Mouse (Mus musculus): ENCODE measurements at regions not wholly inside any gene's neighbourhood (a gene's known extent, or its start where the extent isn't known, plus 50 kb on each side); places are given as distances from the start of the nearest gene placed in this dataset.

GRCm38 (mm10) chr5:4498425-4498824 is 259.4 kb downstream of the Fzd1 start:
- peak; percentile 11 for DNase-seq

DNA sequence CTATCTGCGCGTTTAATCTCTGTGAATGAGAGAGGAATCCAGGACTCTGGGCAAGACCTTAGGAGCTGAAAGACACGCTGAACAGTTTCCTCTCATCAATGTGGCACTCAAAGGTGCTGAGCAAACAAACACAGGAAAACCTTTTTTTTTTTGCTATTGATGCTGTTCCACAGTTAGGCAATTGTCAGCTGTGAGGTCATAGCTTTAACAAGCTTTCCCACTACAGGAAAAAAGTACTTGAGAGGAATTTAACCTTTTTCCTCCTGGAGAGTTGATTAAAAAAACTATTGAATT is 261.0 kb downstream of the Fzd1 start:
- DNase-seq, result no peak

DNA sequence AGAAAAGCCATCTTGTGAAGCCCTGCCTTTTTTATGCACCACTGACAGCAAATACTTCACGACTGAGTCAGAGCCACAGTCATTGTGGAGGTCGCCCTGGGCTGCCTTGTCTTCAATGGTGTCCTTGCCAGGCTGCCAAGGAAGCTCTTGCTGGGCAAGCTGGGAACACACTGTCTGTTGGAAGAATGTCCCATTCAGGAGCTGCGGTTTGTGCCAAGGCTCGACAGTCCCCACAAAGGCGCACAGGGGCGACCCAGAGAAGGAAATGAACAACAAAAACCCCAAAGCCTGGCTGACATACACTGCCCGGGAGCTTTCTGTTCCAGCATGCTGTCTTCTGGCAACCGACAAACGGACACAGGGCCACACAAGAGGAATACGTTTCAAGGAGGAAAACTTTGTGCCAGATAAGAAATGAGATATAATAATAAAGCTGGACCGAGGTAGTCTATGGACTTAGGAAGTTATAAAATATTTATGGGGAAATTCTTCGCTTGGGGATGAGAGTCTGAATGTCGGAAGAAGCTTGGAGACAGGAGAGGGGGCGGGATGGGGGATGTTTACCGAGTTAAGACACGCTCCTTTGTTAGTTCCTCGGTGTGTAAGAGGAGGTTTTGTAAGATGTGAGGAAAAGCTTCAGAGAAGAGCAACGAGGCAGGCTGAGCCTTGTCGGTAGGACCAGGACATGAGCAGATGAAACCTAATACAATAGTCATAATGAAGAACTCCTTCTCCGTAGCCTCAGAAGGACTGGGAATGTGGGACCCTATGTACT is 261.5 kb downstream of the Fzd1 start:
- peak; percentile 81 for DNase-seq

DNA sequence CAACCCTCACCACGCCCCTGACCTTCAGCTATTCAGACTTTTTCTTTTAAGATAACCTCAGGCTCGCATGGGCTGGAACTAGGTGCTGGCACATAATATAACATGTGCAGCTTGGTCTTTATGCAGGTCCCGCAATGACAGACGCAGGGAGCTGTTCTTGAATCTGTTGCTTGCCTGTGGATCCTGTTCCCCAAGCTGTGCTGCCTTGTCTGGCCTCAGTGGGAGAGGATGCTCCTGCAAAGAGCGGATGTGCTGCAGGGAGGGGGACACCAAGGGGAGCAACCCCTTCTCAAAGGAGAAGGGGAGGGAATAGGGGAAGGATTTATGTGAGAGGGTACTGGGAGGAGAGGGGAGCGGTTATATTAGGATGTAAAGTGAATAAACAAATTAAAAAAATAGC is 262.4 kb downstream of the Fzd1 start:
- no peak for DNase-seq

DNA sequence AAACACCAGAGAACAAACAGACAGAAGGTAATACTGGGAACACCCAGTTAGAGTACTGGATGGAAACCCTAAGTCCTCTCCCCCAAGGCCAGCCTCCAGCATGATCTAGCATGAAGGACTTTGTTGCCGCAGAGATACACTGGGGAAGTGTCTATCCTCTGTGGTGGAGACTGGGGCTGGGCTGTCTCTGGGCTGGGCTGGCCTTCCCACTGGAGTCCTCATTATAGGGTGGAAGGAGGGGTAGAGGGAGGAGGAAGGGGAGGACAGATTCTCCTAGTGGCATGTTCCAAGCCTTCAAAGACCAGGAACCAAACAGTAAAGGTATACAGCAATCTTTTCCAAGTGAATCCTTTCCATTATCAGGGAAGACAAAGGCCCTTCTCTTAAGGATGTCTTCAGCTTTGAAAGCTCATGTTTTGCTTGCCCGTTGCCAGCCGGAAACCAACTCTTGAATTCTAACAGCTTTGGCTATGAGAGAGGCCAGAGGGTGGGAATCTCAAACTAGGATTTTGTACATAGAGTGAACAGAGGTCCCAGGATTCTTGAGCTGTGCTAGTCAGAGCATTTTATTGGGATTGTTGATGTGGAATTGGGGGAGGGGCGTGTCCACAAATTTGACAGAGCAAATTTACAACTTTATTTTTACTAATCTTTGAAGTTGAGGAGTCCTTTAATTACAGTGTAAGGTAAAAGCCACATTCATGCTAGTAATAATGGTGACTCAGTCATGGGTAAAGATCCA is 271.3 kb downstream of the Fzd1 start:
- no peak for DNase-seq

DNA sequence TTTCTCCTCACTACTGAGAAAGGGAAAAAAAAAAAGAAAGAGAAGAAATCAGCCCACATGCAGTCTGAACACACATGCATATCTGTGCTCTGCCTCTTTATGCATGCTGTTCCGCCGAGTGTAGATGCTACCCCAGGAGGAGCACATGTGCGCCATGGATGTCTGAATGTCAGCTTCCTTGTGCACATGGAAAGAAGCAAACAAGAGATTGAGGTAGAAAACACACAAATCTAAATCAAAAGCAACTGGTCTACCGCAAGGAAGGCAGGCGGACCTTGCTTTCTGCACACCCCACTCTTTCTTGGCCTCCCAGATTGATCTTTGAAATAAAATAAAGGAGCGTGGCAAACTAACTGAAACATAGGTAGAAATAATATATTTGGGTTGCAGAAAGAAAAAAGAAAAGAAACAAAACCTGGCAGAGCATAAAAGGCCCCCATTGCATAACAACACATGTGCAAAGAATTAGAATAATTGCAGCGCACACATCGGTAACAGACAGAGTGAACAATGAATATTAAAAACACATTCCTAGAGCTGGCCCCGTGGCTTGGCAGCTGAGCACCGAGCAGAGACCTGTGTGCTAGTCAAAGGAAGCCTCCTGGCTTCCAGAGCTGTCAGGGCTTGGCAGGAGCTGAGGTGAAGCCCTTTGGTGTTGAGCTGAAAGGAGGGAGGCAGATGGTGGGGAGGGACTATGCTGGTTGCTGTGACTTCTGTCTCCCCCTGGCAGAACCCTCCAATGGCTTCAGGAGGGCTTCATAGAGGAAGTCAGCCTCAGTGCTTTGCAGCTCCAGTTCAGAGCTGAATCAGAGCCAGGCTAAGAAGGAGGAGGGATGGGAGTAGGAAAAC is 272.1 kb downstream of the Fzd1 start:
- no peak for DNase-seq

DNA sequence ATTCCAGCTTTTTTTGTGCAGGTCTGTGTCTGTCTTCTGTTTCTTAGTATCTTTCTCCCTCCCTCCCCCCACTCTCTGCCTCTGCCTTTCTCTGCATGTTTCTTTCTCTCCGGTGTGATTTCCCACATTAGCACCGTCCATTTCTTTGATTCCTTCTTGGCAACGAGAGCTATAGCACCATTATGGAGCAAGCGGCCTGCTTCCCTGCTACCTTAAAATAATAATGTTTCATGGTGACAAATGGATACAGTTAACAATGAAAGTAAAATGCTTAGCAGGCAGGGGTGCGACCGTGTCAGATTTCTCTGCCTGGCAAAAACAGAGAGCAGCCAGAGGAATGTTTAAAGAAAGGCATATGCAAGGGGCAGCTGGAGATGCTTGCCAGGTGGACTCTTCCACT is 273.1 kb downstream of the Fzd1 start:
- DNase-seq, result no peak

GRCm38 (mm10) chr5:4484151-4484550 is 273.7 kb downstream of the Fzd1 start:
- no peak for DNase-seq

DNA sequence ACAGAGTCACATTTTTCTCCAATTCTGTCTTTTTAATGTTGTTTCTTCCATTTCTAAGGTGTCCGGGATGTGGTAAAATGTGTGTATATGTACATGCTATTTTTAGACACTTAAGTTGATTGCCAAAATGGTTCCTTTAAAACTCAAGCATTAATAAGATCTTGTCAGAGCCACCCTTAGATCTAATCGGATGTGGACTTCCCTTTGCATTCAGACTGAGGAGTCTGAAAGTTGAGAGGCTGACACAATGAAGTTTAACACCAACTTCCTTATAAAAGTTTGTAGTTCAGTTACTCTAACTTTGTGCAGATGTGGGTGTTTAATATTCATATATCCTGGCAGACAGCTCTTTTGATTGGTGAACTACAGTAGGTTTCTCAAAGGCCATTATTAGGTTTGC is 282.1 kb downstream of the Mterf1b start:
- DNase-seq, result no peak
